Mouse (Mus musculus) layer of hippocampus, adult 9-11 months (tissue): ENCODE measurements around the gene Caprin2.

ENCODE experiments used
- DNase-seq: peaks from one replicate; pipeline ENCODE4 v3.0.0; 2022

Caprin2 gene

GRCm38 (mm10) chr6:148838460-148838859, 57.6 kb downstream of the Caprin2 start:
- DNase-seq = no peak

GRCm38 (mm10) chr6:148831728-148832121, 64.3 kb downstream of the Caprin2 start:
- DNase-seq = no peak

- DNase-seq = peak; percentile 98
Observed at GRCm38 (mm10) chr6:148830748-148831727, 65.0 kb downstream of the Caprin2 start, which contains the start of gene Ipo8. Ipo8 (minus strand) TSS chr6:148831467.

GRCm38 (mm10) chr6:148830355-148830747, 65.7 kb downstream of the Caprin2 start:
- no peak for DNase-seq

GRCm38 (mm10) chr6:148826119-148826518, 69.9 kb downstream of the Caprin2 start:
- DNase-seq = no peak

- DNase-seq = no peak
Observed at GRCm38 (mm10) chr6:148818624-148819343, 77.3 kb downstream of the Caprin2 start.

GRCm38 (mm10) chr6:148816751-148817150, 79.3 kb downstream of the Caprin2 start:
- DNase-seq = no peak

- DNase-seq = no peak
Observed at GRCm38 (mm10) chr6:148811117-148811516, 84.9 kb downstream of the Caprin2 start.

GRCm38 (mm10) chr6:148799773-148800172, 96.3 kb downstream of the Caprin2 start:
- no peak for DNase-seq

- DNase-seq = peak; percentile 44
Observed at GRCm38 (mm10) chr6:148795145-148795544, 100.9 kb downstream of the Caprin2 start.
